11 mouse cellular contexts compared by ENCODE assay signal in genomic region chr19:56983757-56984156, GRCm38 (mm10). TPM values are rescaled to one million over a fixed set of nuclear protein-coding genes. Genes with fewer than 3 reads are reported as not detected.
DNase-seq lines count a peak whose midpoint lies in the region; ATAC-seq lines count a peak whose summit lies in the region.
"Had no signal": no experiment of that assay in that cellular context is flagged by ENCODE, and none has a peak within 500 bp of the region (broad histone marks: within the 10 kb centered on the region; RNA-seq: fewer than 3 reads in every experiment).

No protein-coding gene starts in this region.

- no peak for ATAC-seq in kidney, embryonic 14.5 days (ENCODE audit: low FRiP score, low TSS enrichment)
- no peak for ATAC-seq in embryonic facial prominence, embryonic 15.5 days (ENCODE audit: insufficient number of reproducible peaks, low FRiP score, low TSS enrichment, low read depth)
- ATAC-seq in limb, embryonic 15.5 days (ENCODE audit: insufficient number of reproducible peaks, low FRiP score, low TSS enrichment, low read depth) = no peak
- ATAC-seq: hindbrain, embryonic 16.5 days had no signal

- H3K4me3 ChIP-seq in heart, embryonic 10.5 days = no peak overlapping the region
- no peak overlapping the region for H3K4me3 ChIP-seq in kidney, embryonic 14.5 days (ENCODE audit: low read length)
- H3K4me3 ChIP-seq in embryonic facial prominence, embryonic 15.5 days (replicated peaks) = no peak overlapping the region
- H3K4me3 ChIP-seq in limb, embryonic 15.5 days = no peak overlapping the region
- H3K4me3 ChIP-seq: neural tube, embryonic 15.5 days had no signal

- H3K36me3 ChIP-seq in heart, embryonic 10.5 days = no peaks in the 10 kb centered on the region
- H3K36me3 ChIP-seq in kidney, embryonic 14.5 days (ENCODE audit: control insufficient read depth, insufficient read depth, low read length) = no peaks in the 10 kb centered on the region
- no peaks in the 10 kb centered on the region for H3K36me3 ChIP-seq in embryonic facial prominence, embryonic 15.5 days
- no peaks in the 10 kb centered on the region for H3K36me3 ChIP-seq in limb, embryonic 15.5 days
- H3K36me3 ChIP-seq: neural tube, embryonic 15.5 days had no signal

- H3K27me3 ChIP-seq in heart, embryonic 10.5 days (ENCODE audit: insufficient read depth, poor library complexity, severe bottlenecking) = no peaks in the 10 kb centered on the region
- no peaks in the 10 kb centered on the region for H3K27me3 ChIP-seq in kidney, embryonic 14.5 days (ENCODE audit: control insufficient read depth, insufficient read depth, low read length)
- no peaks in the 10 kb centered on the region for H3K27me3 ChIP-seq in embryonic facial prominence, embryonic 15.5 days
- no peaks in the 10 kb centered on the region for H3K27me3 ChIP-seq in limb, embryonic 15.5 days
- H3K27me3 ChIP-seq: neural tube, embryonic 15.5 days had no signal

- H3K27ac ChIP-seq in heart, embryonic 10.5 days = peak overlapping the region; percentile 53
- H3K27ac ChIP-seq in kidney, embryonic 14.5 days (ENCODE audit: low read depth, low read length) = no peak overlapping the region
- peak overlapping the region; percentile 66 for H3K27ac ChIP-seq in embryonic facial prominence, embryonic 15.5 days (replicated peaks)
- peak overlapping the region; percentile 74 for H3K27ac ChIP-seq in limb, embryonic 15.5 days
- H3K27ac ChIP-seq: neural tube, embryonic 15.5 days had no signal

- no peak for DNase-seq in heart, embryonic 10.5 days (ENCODE audit: low spot score)
- no peak for DNase-seq in heart, adult 9 months (ENCODE audit: low spot score in 2 of 2)
- DNase-seq in kidney, postnatal 10 days = peak; percentile 17
- DNase-seq in embryo, embryonic 11 days = no peak
- DNase-seq in adipocyte (ENCODE audit: low spot score) = no peak
- DNase-seq: B cell, adult 2 months had no signal

- peaks cover 61% of the 10 kb centered on the region for H3K4me1 ChIP-seq in heart, embryonic 10.5 days
- H3K4me1 ChIP-seq in kidney, embryonic 14.5 days (ENCODE audit: control insufficient read depth, insufficient read depth, low read length) = peaks cover 18% of the 10 kb centered on the region; the same call in 1 of the 2 replicates
- H3K4me1 ChIP-seq in embryonic facial prominence, embryonic 15.5 days = peaks cover 24% of the 10 kb centered on the region
- H3K4me1 ChIP-seq in limb, embryonic 15.5 days = peaks cover 24% of the 10 kb centered on the region

- WGBS in heart, embryonic 10.5 days = 48% methylated on average over 10 of the region's 10 CpGs
- 65% methylated on average over 10 of the region's 10 CpGs for WGBS in kidney, embryonic 14.5 days
- 54% methylated on average over 10 of the region's 10 CpGs for WGBS in embryonic facial prominence, embryonic 15.5 days
- WGBS in limb, embryonic 15.5 days = 62% methylated on average over 10 of the region's 10 CpGs

- H3K9ac ChIP-seq in kidney, embryonic 14.5 days (ENCODE audit: low read depth, low read length) = no peak overlapping the region
- no peak overlapping the region for H3K9ac ChIP-seq in embryonic facial prominence, embryonic 15.5 days
- H3K9ac ChIP-seq in limb, embryonic 15.5 days = no peak overlapping the region
- H3K9ac ChIP-seq: neural tube, embryonic 15.5 days had no signal

- H3K4me2 ChIP-seq in kidney, embryonic 14.5 days (replicated peaks; ENCODE audit: low read depth, low read length) = no peak overlapping the region
- H3K4me2 ChIP-seq in embryonic facial prominence, embryonic 15.5 days (replicated peaks) = no peak overlapping the region
- no peak overlapping the region for H3K4me2 ChIP-seq in limb, embryonic 15.5 days
- H3K4me2 ChIP-seq: neural tube, embryonic 15.5 days had no signal

- H3K9me3 ChIP-seq in heart, embryonic 10.5 days = no peaks in the 10 kb centered on the region
- H3K9me3 ChIP-seq in kidney, embryonic 14.5 days (ENCODE audit: control insufficient read depth, low read length) = no peaks in the 10 kb centered on the region
- H3K9me3 ChIP-seq in embryonic facial prominence, embryonic 15.5 days (replicated peaks) = no peaks in the 10 kb centered on the region
- no peaks in the 10 kb centered on the region for H3K9me3 ChIP-seq in limb, embryonic 15.5 days
- H3K9me3 ChIP-seq: neural tube, embryonic 15.5 days had no signal

RNA-seq across cellular contexts. Expression of gene Afap1l2, which starts 24.3 kb away (rescaled TPM):
- polyA plus RNA-seq in heart, embryonic 10.5 days (2016; fragmentation: Nextera tagmentation; extraction: Ambion mirVana) = 1.2 and 1.6 TPM in 2 replicates
- 9.0 and 12.5 TPM in 2 replicates for polyA plus RNA-seq in kidney, embryonic 14.5 days (2014; fragmentation: Nextera tagmentation; extraction: Ambion mirVana)
- polyA plus RNA-seq in embryonic facial prominence, embryonic 15.5 days (2015; fragmentation: Nextera tagmentation; extraction: Ambion mirVana) = 12.2 and 12.8 TPM in 2 replicates
- polyA plus RNA-seq in limb, embryonic 15.5 days (2015; fragmentation: Nextera tagmentation; extraction: Ambion mirVana) = 12.0 and 12.9 TPM in 2 replicates
